Mouse (Mus musculus) lung, postnatal 0 days (tissue): ENCODE measurements around the gene Smarcd3.
A peak's percentile ranks its signal among the peaks of the same experiment; 100 is the strongest.

ENCODE experiments used
- CTCF ChIP-seq: IDR thresholded peaks from 2 replicates; pipeline ENCODE4 v1.5.1; 2016; ENCODE audit warnings: antibody characterized with exemption, mild to moderate bottlenecking
- EP300 ChIP-seq: IDR thresholded peaks from 2 replicates; pipeline ENCODE4 v1.6.1; 2016; ENCODE audit warnings: antibody characterized with exemption, mild to moderate bottlenecking, control low read depth

DNA sequence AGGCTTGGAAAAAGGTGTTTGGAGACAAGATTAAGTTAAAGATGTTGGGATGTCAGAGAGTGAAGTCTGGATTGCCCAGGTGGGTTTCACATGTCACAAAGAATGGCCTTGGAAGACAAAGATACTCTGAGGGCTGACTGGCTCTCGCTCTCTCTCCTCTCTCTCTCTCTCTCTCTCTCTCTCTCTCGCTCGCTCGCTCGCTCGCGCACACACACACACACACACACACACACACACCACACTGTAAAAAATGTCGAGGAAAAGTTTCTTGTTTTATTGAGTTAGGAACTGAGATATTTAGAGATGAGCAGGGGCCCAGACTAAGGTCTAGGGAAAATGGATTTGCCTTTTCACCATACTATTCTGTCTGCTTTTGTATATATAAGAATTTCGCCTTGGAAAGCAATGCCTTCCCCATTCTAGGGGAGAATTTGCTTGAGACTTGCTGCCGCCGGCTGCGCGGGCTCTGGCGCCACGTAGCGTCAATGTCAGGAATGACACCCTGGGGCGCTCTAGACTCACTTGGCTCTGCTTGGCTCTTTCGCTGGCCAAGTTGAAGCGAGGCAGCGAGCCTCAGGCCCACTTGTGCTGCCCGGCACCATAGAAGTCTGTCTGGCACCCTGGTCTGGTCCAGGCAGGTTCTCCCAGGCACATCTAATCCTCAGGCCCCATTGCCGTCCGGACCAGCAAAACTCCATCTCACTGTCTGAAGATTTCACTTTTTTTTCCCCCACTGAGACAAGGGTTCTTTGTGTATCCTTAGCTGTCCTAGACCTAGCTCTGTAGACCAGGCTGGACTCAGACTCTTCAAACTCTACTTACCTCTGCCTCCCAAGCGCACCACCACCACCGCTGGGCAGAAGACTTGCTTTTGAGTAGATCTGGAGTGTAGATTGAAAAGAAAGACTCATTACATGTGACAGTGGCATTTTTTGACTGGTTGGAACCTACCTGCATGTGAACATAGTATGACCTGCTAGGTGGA is 27.8 kb upstream of the Smarcd3 start:
- TF ChIP-seq CTCF (peak; percentile 98), EP300 (no peak)
